ENCODE assay signal across 18 mouse cellular contexts in genomic region chr3:57951438-57951837, GRCm38 (mm10).
A peak's percentile ranks its signal among the peaks of the same experiment; 100 is the strongest.
DNase-seq lines count a peak whose midpoint lies in the region; ATAC-seq and TF ChIP-seq lines count a peak whose summit lies in the region.
"Had no signal": no experiment of that assay in that cellular context is flagged by ENCODE, and none has a peak within 500 bp of the region (broad histone marks: within the 10 kb centered on the region; RNA-seq: fewer than 3 reads in every experiment).

No protein-coding gene starts in this region.

- no peaks in the 10 kb centered on the region for H3K9me3 ChIP-seq in midbrain, embryonic 16.5 days (replicated peaks; ENCODE audit: control insufficient read depth, low read length, poor library complexity, severe bottlenecking)
- no peaks in the 10 kb centered on the region for H3K9me3 ChIP-seq in intestine, embryonic 16.5 days (ENCODE audit: control insufficient read depth, low read length)
- H3K9me3 ChIP-seq: embryonic facial prominence, embryonic 13.5 days; liver, embryonic 15.5 days; neural tube, embryonic 13.5 days had no signal

- no peak overlapping the region for H3K9ac ChIP-seq in midbrain, embryonic 16.5 days (ENCODE audit: low read depth, low read length)
- no peak overlapping the region for H3K9ac ChIP-seq in intestine, embryonic 16.5 days (ENCODE audit: low read depth, low read length)
- H3K9ac ChIP-seq: embryonic facial prominence, embryonic 13.5 days; liver, embryonic 15.5 days; neural tube, embryonic 13.5 days had no signal

- TF ChIP-seq POLR2A in brain, embryonic 14.5 days (IDR thresholded peaks at IDR 0.05; ENCODE audit: borderline replicate concordance, extremely low read depth, insufficient read depth, insufficient read length, poor library complexity, severe bottlenecking) = no peak

- no peak for DNase-seq in gastrocnemius, adult 2 months
- DNase-seq in gastrocnemius, adult 18-20 months (ENCODE audit: low spot score) = no peak
- peak; percentile 81 for DNase-seq in Muller cell, postnatal 12 days (ENCODE audit: inconsistent ontology term)
- DNase-seq in brain, embryonic 14.5 days (ENCODE audit: low read depth) = peak; percentile 69
- DNase-seq: cerebellum, adult 9-10 months; kidney, adult 18-20 months; layer of hippocampus, postnatal 36 days; spleen, adult 18-20 months; thymus, adult 18-20 months; thymus, postnatal 4 days had no signal

- WGBS in midbrain, embryonic 16.5 days = 8% methylated on average over 5 of the region's 5 CpGs
- WGBS in intestine, embryonic 16.5 days = 44% methylated on average over 5 of the region's 5 CpGs

- H3K4me3 ChIP-seq in gastrocnemius, adult 2 months = peak overlapping the region; percentile 52
- H3K4me3 ChIP-seq in midbrain, embryonic 16.5 days (ENCODE audit: low read depth, low read length) = no peak overlapping the region
- H3K4me3 ChIP-seq in intestine, embryonic 16.5 days (ENCODE audit: low read length) = no peak overlapping the region
- H3K4me3 ChIP-seq: embryonic facial prominence, embryonic 13.5 days; liver, embryonic 15.5 days; neural tube, embryonic 13.5 days had no signal

- no peaks in the 10 kb centered on the region for H3K36me3 ChIP-seq in midbrain, embryonic 16.5 days (ENCODE audit: control insufficient read depth, insufficient read depth, low read length)
- H3K36me3 ChIP-seq in intestine, embryonic 16.5 days (ENCODE audit: control insufficient read depth, insufficient read depth, low read length) = no peaks in the 10 kb centered on the region
- H3K36me3 ChIP-seq: embryonic facial prominence, embryonic 13.5 days; liver, embryonic 15.5 days; neural tube, embryonic 13.5 days had no signal

- peak overlapping the region; percentile 95 for H3K27ac ChIP-seq in gastrocnemius, adult 2 months
- peak overlapping the region; percentile 18 for H3K27ac ChIP-seq in midbrain, embryonic 16.5 days (ENCODE audit: low read length)
- H3K27ac ChIP-seq in intestine, embryonic 16.5 days (ENCODE audit: low read length) = no peak overlapping the region
- H3K27ac ChIP-seq: embryonic facial prominence, embryonic 13.5 days; kidney, postnatal 0 days; liver, embryonic 15.5 days; neural tube, embryonic 13.5 days had no signal

- TF ChIP-seq CTCF in gastrocnemius, adult 2 months (IDR thresholded peaks at IDR 0.05) = no peak
- no peak for TF ChIP-seq CTCF in brain, embryonic 14.5 days (IDR thresholded peaks at IDR 0.05; ENCODE audit: borderline replicate concordance, extremely low read depth, insufficient read depth, insufficient read length)

- no peak overlapping the region for H3K4me2 ChIP-seq in midbrain, embryonic 16.5 days (ENCODE audit: low read length)
- no peak overlapping the region for H3K4me2 ChIP-seq in intestine, embryonic 16.5 days (ENCODE audit: low read depth, low read length)
- H3K4me2 ChIP-seq: embryonic facial prominence, embryonic 13.5 days; liver, embryonic 15.5 days; neural tube, embryonic 13.5 days had no signal

- intact Hi-C loops in gastrocnemius, adult 2 months (cut with DNase I) = no loop called here

- H3K27me3 ChIP-seq in midbrain, embryonic 16.5 days (ENCODE audit: control insufficient read depth, insufficient read depth, low read depth, low read length) = no peaks in the 10 kb centered on the region
- H3K27me3 ChIP-seq in intestine, embryonic 16.5 days (replicated peaks; ENCODE audit: control insufficient read depth, insufficient read depth, low read length) = no peaks in the 10 kb centered on the region
- H3K27me3 ChIP-seq: embryonic facial prominence, embryonic 13.5 days; liver, embryonic 15.5 days; neural tube, embryonic 13.5 days had no signal

- H3K4me1 ChIP-seq in midbrain, embryonic 16.5 days (ENCODE audit: control insufficient read depth, insufficient read depth, low read length) = peaks cover 7% of the 10 kb centered on the region
- no peaks in the 10 kb centered on the region for H3K4me1 ChIP-seq in intestine, embryonic 16.5 days (ENCODE audit: control insufficient read depth, insufficient read depth, low read length)
- H3K4me1 ChIP-seq: liver, embryonic 15.5 days had no signal

- no peak for ATAC-seq in midbrain, embryonic 16.5 days
- ATAC-seq in megakaryocyte, adult 5-6 weeks (ENCODE audit: poor library complexity, severe bottlenecking) = no peak
- ATAC-seq in intestine, embryonic 16.5 days = no peak
- ATAC-seq: lung, postnatal 0 days had no signal

Comparison
In these comparisons a context has a peak if more than half of its experiments do, and no peak if none do; other contexts are left out.
1. DNase-seq: peak in Muller cell, postnatal 12 days (single experiment) and brain, embryonic 14.5 days (single experiment); none in gastrocnemius, adult 2 months (single experiment) and gastrocnemius, adult 18-20 months (single experiment).